Comparison of ENCODE assay signal across 11 mouse cellular contexts in genomic region chr3:130128564-130128963, GRCm38 (mm10). TPM values are rescaled to one million over a fixed set of nuclear protein-coding genes. Genes with fewer than 3 reads are reported as not detected.
DNase-seq lines count a peak whose midpoint lies in the region; ATAC-seq lines count a peak whose summit lies in the region.
"Had no signal": no experiment of that assay in that cellular context is flagged by ENCODE, and none has a peak within 500 bp of the region (broad histone marks: within the 10 kb centered on the region; RNA-seq: fewer than 3 reads in every experiment).

No protein-coding gene starts in this region.

- ATAC-seq in midbrain, embryonic 14.5 days (ENCODE audit: low FRiP score, low TSS enrichment), result no peak
- ATAC-seq: liver, postnatal 0 days had no signal

- H3K27ac ChIP-seq in midbrain, embryonic 14.5 days (replicated peaks; ENCODE audit: low read depth, low read length), result peak overlapping the region; percentile 28; the same call in 1 of the 2 replicates
- H3K27ac ChIP-seq in midbrain, embryonic 10.5 days (replicated peaks), result no peak overlapping the region
- H3K27ac ChIP-seq: left cerebral cortex, adult 2 months had no signal

- H3K9ac ChIP-seq in midbrain, embryonic 14.5 days (replicated peaks; ENCODE audit: low read length), result no peak overlapping the region
- H3K9ac ChIP-seq: liver, postnatal 0 days had no signal

- no peaks in the 10 kb centered on the region for H3K27me3 ChIP-seq in midbrain, embryonic 14.5 days (ENCODE audit: control insufficient read depth, insufficient read depth, low read length)
- H3K27me3 ChIP-seq in midbrain, embryonic 10.5 days (ENCODE audit: low read depth, poor library complexity, severe bottlenecking), result no peaks in the 10 kb centered on the region

- no peaks in the 10 kb centered on the region for H3K36me3 ChIP-seq in midbrain, embryonic 14.5 days (ENCODE audit: control insufficient read depth, insufficient read depth, low read length)
- no peaks in the 10 kb centered on the region for H3K36me3 ChIP-seq in midbrain, embryonic 10.5 days

- intact Hi-C loops in left cerebral cortex, postnatal 14 days (cut with DNase I), result no loop called here

- DNase-seq in cerebellum, postnatal 25 days, result peak; percentile 16 to 36
- no peak for DNase-seq in cerebellum, adult 11 months
- DNase-seq in midbrain, embryonic 14.5 days, result peak; percentile 41
- no peak for DNase-seq in midbrain, embryonic 10.5 days (ENCODE audit: low spot score)
- peak; percentile 39 to 81 for DNase-seq in left cerebral cortex, postnatal 14 days (ENCODE audit: low spot score in 2 of 2)
- DNase-seq in kidney, adult 8-10 months, result no peak
- no peak for DNase-seq in ovary, postnatal 36 days (ENCODE audit: low spot score)
- DNase-seq in thymus, postnatal 0 days (ENCODE audit: low spot score), result no peak
- DNase-seq: cerebellum, adult 18-20 months; liver, postnatal 0 days had no signal

- no peaks in the 10 kb centered on the region for H3K9me3 ChIP-seq in midbrain, embryonic 14.5 days (ENCODE audit: control insufficient read depth, low read length)
- no peaks in the 10 kb centered on the region for H3K9me3 ChIP-seq in midbrain, embryonic 10.5 days (replicated peaks)

- H3K4me1 ChIP-seq in midbrain, embryonic 14.5 days (ENCODE audit: control insufficient read depth, insufficient read depth, low read length), result 0 out of 2 replicates have a peak, but pooled peaks cover 6% of the 10 kb centered on the region
- no peaks in the 10 kb centered on the region for H3K4me1 ChIP-seq in midbrain, embryonic 10.5 days

- 67% methylated on average over 11 of the region's 11 CpGs for WGBS in midbrain, embryonic 14.5 days
- WGBS in midbrain, embryonic 10.5 days, result 86% methylated on average over 11 of the region's 11 CpGs

- no peak overlapping the region for H3K4me3 ChIP-seq in midbrain, embryonic 14.5 days (replicated peaks; ENCODE audit: low read depth, low read length)
- H3K4me3 ChIP-seq in midbrain, embryonic 10.5 days, result no peak overlapping the region
- H3K4me3 ChIP-seq: left cerebral cortex, adult 2 months had no signal

- no peak overlapping the region for H3K4me2 ChIP-seq in midbrain, embryonic 14.5 days (ENCODE audit: low read length)

RNA-seq across cellular contexts. Expression of gene Col25a1, which starts 2.7 kb away (rescaled TPM):
- 15.4 and 17.1 TPM in 2 replicates for polyA plus RNA-seq in midbrain, embryonic 14.5 days (2014; fragmentation: Nextera tagmentation; extraction: Ambion mirVana)
- polyA plus RNA-seq in midbrain, embryonic 10.5 days (2016; fragmentation: Nextera tagmentation; extraction: Ambion mirVana), result 1.5 and 2.4 TPM in 2 replicates
- total RNA-seq in left cerebral cortex, postnatal 14 days (2021), result 10 to 100 TPM; 26.4 to 32.3 TPM
- 0.22 and 0.31 TPM in 2 replicates for polyA plus RNA-seq in thymus, postnatal 0 days (2015; fragmentation: Nextera tagmentation; extraction: Ambion mirVana)

Comparison
In these comparisons a context has a peak if more than half of its experiments do, and no peak if none do; other contexts are left out.
1. DNase-seq: peak in cerebellum, postnatal 25 days (2 of 2), midbrain, embryonic 14.5 days (single experiment) and left cerebral cortex, postnatal 14 days (2 of 2); none in cerebellum, adult 11 months (single experiment), midbrain, embryonic 10.5 days (single experiment), kidney, adult 8-10 months (0 of 2), ovary, postnatal 36 days (single experiment) and thymus, postnatal 0 days (single experiment).